Mouse (Mus musculus) liver (tissue): ENCODE results near the gene Gm4553.
"Not testable (repeated sequence)": the region's sequence is repeated elsewhere in the genome, so short reads cannot be mapped to it uniquely, and the experiment has no call there.

Experiments used
- DNase-seq: peaks from one replicate; pipeline ENCODE4 v3.0.0-alpha.2; 2020; ENCODE audit warnings: mixed read lengths

Gm4553 gene

GRCm38 (mm10) chr7:142134206-142134995 lies 31.1 kb downstream of the Gm4553 start:
- peak; percentile 18 for DNase-seq

- no peak for DNase-seq
Measured at GRCm38 (mm10) chr7:142128843-142129242, 36.7 kb downstream of the Gm4553 start.

GRCm38 (mm10) chr7:142120629-142121028 lies 44.9 kb downstream of the Gm4553 start, which contains the start of gene Gm45618:
TSS of gene Gm45618 (minus strand) at chr7:142120729.
- not testable (repeated sequence) for DNase-seq

DNA sequence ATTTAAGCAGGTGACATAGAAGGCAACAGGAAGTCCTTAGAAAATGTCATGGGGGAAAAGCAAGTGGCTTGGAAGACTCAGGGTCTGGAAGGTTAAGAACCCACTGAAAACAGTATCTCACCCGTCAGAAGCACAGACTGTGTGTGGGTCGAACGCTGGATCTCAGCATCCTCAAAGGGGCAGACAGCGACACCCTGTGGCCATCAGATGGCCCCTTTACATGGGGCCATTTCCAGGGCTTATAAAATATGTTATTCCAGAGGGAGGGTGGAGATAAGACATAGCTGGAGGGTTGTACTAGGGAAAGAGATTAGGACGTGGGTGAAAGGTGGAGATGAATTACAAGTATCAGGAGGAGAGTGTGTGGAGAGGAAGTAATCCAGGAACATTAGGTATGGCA lies 45.9 kb downstream of the Gm4553 start:
- DNase-seq: peak; percentile 30
